Mouse (Mus musculus): ENCODE measurements around the gene Ttyh2.

The Ttyh2 gene

DNA sequence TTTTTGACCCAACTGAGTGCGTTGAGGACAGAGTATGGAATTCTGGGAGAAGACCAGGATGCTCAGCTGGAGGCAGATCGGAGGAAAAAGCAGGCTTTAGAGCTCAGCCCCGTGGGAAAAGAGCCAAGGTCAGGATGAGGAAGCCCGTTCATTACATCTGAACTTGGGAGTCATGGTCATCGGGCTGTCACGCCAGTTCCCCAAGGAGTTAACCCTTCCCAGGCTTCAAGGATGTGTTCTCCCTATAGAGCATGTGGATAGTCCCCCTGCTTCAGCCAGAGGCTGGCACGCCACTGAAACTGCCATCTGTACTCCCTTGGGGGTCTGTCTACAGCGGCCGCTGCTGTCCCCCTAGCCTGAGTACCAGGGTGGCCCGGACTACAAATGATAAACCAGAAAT, 5.1 kb downstream of the Ttyh2 start:
- no peak for DNase-seq (ENCODE audit: low read depth in 2 of 2, low spot score in 2 of 2)

DNA sequence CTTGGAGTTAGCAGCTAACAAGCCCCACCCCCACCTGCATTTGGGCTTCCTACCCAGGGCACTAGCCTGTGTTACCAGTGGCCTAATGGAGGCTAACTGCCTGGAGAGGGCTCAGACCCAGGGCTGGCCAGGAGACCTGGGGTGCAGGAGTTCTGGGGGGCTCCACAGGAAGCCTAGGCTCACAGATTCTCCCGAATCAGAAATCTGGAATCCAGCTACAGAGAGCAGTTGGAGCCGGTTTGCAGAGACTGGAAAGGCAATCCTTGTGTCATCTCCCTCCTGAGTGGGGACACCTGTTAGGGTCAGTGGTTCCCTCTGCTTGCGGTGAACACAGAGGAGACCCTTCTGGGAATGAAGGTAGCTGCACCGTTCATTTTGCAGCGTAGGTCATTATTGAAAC, 5.8 kb downstream of the Ttyh2 start:
- no peak for DNase-seq (ENCODE audit: low read depth in 2 of 2, low spot score in 2 of 2)

- no peak for DNase-seq (ENCODE audit: low read depth in 2 of 2, low spot score in 2 of 2)
Measured at GRCm38 (mm10) chr11:114682321-114682900, 7.2 kb downstream of the Ttyh2 start.

GRCm38 (mm10) chr11:114683029-114683721, 7.9 kb downstream of the Ttyh2 start:
- no peak for DNase-seq (ENCODE audit: low read depth in 2 of 2, low spot score in 2 of 2)

- DNase-seq (ENCODE audit: low read depth in 2 of 2, low spot score in 2 of 2): no peak
Measured at GRCm38 (mm10) chr11:114683722-114684621, 8.7 kb downstream of the Ttyh2 start.

- no peak for DNase-seq (ENCODE audit: low read depth in 2 of 2, low spot score in 2 of 2)
Measured at GRCm38 (mm10) chr11:114684627-114685373, 9.6 kb downstream of the Ttyh2 start.

- DNase-seq (ENCODE audit: low read depth in 2 of 2, low spot score in 2 of 2): no peak
Measured at GRCm38 (mm10) chr11:114685526-114686040, 10.4 kb downstream of the Ttyh2 start.

DNA sequence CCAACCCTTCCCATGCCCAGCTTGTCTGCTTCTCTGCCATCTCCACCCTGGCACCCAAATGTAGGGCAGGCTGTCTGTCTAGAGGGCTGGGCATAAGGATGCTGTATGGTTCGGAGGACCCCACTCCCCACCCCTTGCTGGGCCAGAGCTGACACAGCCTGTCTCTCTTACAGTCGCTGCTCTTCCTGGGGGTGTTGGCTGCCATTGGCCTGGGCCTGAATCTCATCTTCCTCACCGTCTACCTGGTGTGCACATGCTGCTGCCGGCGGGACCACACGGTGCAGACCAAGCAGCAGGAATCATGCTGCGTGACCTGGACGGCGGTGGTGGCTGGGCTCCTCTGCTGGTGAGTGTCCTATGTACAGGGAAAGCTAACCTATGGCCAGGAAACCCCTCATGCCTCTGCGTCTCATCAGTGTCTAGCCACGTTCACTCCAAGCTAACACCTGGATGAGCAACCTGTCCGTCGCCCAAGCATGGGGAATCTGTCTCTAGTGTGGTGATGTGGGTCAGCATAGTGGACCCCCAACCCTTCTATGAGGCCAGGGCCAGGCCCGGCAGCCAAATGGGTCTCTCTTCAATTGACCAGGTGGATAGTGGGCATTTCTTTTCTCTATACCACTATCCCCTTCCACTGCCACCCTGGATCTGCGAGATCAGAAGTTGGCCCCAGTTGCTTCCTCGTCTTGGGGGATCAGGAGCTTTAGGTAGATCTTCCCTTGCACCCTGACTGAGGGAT, 11.2 kb downstream of the Ttyh2 start:
- no peak for DNase-seq (ENCODE audit: low read depth in 2 of 2, low spot score in 2 of 2)

DNA sequence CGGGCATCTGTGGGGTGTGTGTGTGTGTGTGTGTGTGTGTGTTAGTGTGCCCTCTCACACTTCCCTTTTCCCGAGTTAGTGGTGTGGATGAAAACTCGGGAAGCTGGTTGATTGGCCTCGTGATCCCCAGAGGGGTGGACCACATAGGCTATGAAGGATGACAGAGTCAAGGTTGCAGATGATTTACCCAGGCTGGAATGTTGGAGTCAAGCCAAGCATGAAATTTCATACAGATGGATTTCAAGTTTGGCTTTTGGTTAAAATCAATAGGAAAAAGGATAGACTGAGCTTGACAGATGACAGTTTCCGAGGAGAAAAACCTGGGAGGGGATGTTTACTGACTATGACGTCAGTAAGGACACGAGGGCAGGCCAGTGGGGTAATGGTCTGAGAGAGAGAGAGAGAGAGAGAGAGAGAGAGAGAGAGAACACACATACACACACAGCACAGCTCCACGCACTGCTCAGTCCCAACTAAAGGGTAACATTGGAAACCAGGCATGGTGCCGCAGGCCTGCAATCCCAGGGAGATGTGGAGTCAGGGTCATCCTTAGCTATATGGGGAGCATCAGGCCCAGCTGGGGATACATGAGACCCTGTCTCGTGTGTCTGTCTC, 12.4 kb downstream of the Ttyh2 start:
- no peak for DNase-seq (ENCODE audit: low read depth in 2 of 2, low spot score in 2 of 2)

DNA sequence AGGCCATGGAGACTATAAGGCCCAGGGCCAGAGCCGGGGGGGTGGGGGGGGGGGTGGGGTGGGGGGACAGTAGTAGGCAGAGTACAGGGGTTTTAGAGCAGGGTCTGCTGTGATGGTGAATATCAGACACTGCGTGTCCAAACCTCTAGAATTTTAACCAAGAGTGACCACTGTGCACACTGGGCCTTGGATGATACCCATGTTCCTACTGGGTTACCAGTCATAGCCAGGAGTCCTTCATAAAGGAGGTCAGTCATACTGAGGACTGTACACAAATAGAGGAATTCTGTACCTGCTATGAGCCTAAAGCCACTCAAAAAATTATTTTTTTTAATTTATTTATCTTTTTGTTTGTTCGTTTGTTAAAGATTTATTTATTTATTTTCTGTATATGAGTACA, 13.5 kb downstream of the Ttyh2 start:
- no peak for DNase-seq (ENCODE audit: low read depth in 2 of 2, low spot score in 2 of 2)

- DNase-seq (ENCODE audit: low read depth in 2 of 2, low spot score in 2 of 2): no peak
Measured at GRCm38 (mm10) chr11:114690192-114690591, 15.0 kb downstream of the Ttyh2 start.

GRCm38 (mm10) chr11:114691454-114692182, 16.4 kb downstream of the Ttyh2 start:
- DNase-seq (ENCODE audit: low read depth in 2 of 2, low spot score in 2 of 2): no peak

GRCm38 (mm10) chr11:114692601-114693000, 17.4 kb downstream of the Ttyh2 start:
- no peak for DNase-seq (ENCODE audit: low read depth in 2 of 2, low spot score in 2 of 2)

DNA sequence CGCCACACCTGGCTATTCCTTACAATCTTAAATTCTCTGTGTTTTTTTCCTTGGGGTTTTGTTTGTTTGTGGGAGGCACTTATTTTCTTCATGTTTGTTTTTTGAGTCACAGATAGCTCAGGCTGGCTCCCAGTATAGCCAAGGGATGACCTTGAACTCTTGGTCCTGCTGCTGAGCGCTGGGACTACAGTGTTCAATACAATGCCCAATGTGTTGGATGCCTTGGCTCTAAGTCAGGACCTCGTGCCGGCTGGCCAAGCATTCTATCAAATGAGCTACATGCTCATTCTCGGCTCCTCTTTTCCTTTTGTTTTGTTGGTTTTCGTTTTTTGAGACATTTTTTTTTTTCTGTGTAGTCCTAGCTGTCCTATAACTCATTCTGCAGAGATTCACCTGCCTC, 18.2 kb downstream of the Ttyh2 start:
- no peak for DNase-seq (ENCODE audit: low read depth in 2 of 2, low spot score in 2 of 2)

- no peak for DNase-seq (ENCODE audit: low read depth in 2 of 2, low spot score in 2 of 2)
Measured at GRCm38 (mm10) chr11:114694451-114694850, 19.2 kb downstream of the Ttyh2 start.

DNA sequence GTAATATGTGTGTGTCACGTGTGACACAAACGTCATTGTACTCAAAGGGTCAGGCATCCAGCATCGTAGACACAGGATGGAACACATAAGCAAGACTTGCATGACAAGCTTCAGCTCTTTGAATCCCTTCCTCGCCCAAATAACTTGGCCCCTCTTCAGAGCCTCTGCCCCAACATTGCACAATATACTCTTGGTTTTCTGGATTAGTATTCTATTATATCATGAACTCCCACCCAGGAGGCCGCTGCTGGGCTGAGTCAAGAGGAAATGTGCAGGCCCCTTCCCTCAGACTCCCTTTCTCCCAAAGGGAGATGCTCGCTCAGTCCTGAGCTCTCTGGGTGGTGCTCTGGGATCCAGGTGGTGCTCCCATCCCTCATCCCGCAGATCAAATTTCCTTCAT, 23.3 kb downstream of the Ttyh2 start:
- DNase-seq (ENCODE audit: low read depth in 2 of 2, low spot score in 2 of 2): no peak

- peak; percentile 18 to 37 for DNase-seq (ENCODE audit: low read depth in 2 of 2, low spot score in 2 of 2)
Measured at GRCm38 (mm10) chr11:114699511-114699910, 24.3 kb downstream of the Ttyh2 start.

DNA sequence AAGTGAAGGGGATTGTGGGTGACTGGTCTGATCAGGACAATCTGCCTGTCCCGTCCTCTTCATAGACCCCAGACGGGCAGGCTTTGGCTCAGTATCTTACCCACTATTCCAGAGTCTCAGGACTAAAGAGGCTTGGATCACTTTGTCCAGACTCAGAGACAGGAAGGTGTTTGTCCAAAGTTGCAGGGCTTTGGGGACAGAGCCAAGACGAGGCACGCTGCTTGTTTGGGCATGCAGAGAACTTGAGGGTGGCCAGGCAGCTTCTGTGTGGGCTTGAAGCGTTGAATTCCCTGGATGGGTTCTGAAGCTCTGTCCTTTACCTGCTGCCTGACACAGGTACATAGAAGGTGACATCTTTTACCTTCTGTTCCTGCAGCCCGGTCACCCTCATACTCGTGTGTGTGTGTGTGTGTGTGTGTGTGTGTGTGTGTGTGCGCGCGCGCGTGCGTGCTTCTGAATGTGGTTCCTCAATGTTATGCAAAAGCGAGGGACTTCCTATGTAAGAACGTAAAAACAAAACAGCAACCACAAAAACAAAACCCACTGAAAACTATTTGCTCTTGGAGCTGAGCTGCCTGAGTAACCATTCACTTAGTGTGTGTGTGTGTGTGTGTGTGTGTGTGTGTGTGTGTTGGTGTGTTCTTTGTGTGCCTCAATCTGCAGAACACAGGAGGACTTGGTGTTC, 27.2 kb downstream of the Ttyh2 start:
- peak in 1 of 2 experiments; percentile 20 for DNase-seq (ENCODE audit: low read depth in 2 of 2, low spot score in 2 of 2)

GRCm38 (mm10) chr11:114702996-114703361, 27.7 kb downstream of the Ttyh2 start:
- DNase-seq (ENCODE audit: low read depth in 2 of 2, low spot score in 2 of 2): no peak

All from CD8-positive naive resting alpha-beta T cell, adult 2 months (primary cell).